Mouse (Mus musculus): ENCODE data around the gene Ciita. TPM values are rescaled to one million over a fixed set of nuclear protein-coding genes. Genes with fewer than 3 reads are reported as not detected.

Gene Ciita
- polyA plus RNA-seq, 1 experiment from 2014 or later = 0.16 TPM

Other genes with a start within 250 kb of the Ciita start
- gene Emp2, start 166.1 kb upstream of the Ciita start, polyA plus RNA-seq (2016; fragmentation: Nextera tagmentation; extraction: Ambion mirVana) = 3.2 and 3.6 TPM in 2 replicates
- 0.11 and 0.16 TPM in 2 replicates for gene Tekt5, start 84.6 kb upstream of the Ciita start, polyA plus RNA-seq (2016; fragmentation: Nextera tagmentation; extraction: Ambion mirVana)
- 73.5 and 77.1 TPM in 2 replicates for gene Nubp1, start 68.1 kb upstream of the Ciita start, polyA plus RNA-seq (2016; fragmentation: Nextera tagmentation; extraction: Ambion mirVana)
- 19.6 and 24.9 TPM in 2 replicates for gene Tvp23a, start 32.7 kb upstream of the Ciita start, polyA plus RNA-seq (2016; fragmentation: Nextera tagmentation; extraction: Ambion mirVana)
- 14.9 and 22.1 TPM in 2 replicates for gene Dexi, start 63.0 kb downstream of the Ciita start, polyA plus RNA-seq (2016; fragmentation: Nextera tagmentation; extraction: Ambion mirVana)
- gene Clec16a, start 65.3 kb downstream of the Ciita start, polyA plus RNA-seq (2016; fragmentation: Nextera tagmentation; extraction: Ambion mirVana) = 34.5 and 35.0 TPM in 2 replicates

All from hindbrain, embryonic 10.5 days (tissue).